Mouse (Mus musculus) liver, embryonic 14.5 days (tissue): Measurements from ENCODE around the gene Olfr967. TPM values are rescaled to one million over a fixed set of nuclear protein-coding genes. Genes with fewer than 3 reads are reported as not detected.

Source experiments
- ATAC-seq: fragments of 200-750 bp; cut with Nextera tagmentation; 2 replicates; pipeline ENCODE4 v1.8.0; 2017; ENCODE audit warnings: moderate number of reproducible peaks, mild to moderate bottlenecking, moderate library complexity; ENCODE audit not compliant: insufficient read depth
- DNase-seq, 3 experiments: peaks; one replicate each; pipeline ENCODE4 v3.0.0-alpha.2; 2012 to 2013; ENCODE audit warnings: low read depth in 3 of 3, low spot score in 3 of 3
- H3K27ac ChIP-seq: fragments of 300-500 bp; sonication (generic); 2 replicates; pipeline ENCODE4 v1.5.1; 2014; ENCODE audit warnings: moderate library complexity, mild to moderate bottlenecking, control low read depth, inconsistent platforms
- H3K27me3 ChIP-seq: fragments of 300-500 bp; sonication (generic); 2 replicates; pipeline ENCODE4 v1.6.1; 2014; ENCODE audit warnings: mild to moderate bottlenecking, low read length, moderate library complexity; ENCODE audit not compliant: control insufficient read depth, insufficient read depth
- H3K36me3 ChIP-seq: fragments of 300-500 bp; sonication (generic); replicated peaks from 2 replicates; pipeline ENCODE4 v1.6.1; 2014; ENCODE audit warnings: low read depth; ENCODE audit not compliant: control insufficient read depth, insufficient read depth
- H3K4me1 ChIP-seq, 2 experiments: fragments of 200-500 bp in 1 of 2; fragments of 300-500 bp in 1 of 2; sonication (generic) in 1 of 2; replicated peaks; 2 replicates each; pipeline ENCODE4 v1.6.1; 2012 to 2014; ENCODE audit warnings: antibody characterized with exemption in 1 of 2, inconsistent platforms in 1 of 2, low read length in 1 of 2; ENCODE audit not compliant: control insufficient read depth in 2 of 2, insufficient read depth in 2 of 2
- H3K4me2 ChIP-seq: fragments of 300-500 bp; sonication (generic); 2 replicates; pipeline ENCODE4 v1.6.1; 2014; ENCODE audit warnings: low read depth, mild to moderate bottlenecking, control low read depth, moderate library complexity
- H3K4me3 ChIP-seq, 2 experiments: fragments of 200-500 bp in 1 of 2; fragments of 300-500 bp in 1 of 2; sonication (generic) in 1 of 2; 2 replicates each; pipeline ENCODE4 v1.5.1; 2012 to 2014; ENCODE audit warnings: low read depth in 2 of 2, low read length in 2 of 2, mild to moderate bottlenecking in 2 of 2, control low read depth in 1 of 2, inconsistent platforms in 1 of 2, moderate library complexity in 1 of 2; ENCODE audit not compliant: insufficient read depth in 1 of 2
- H3K9ac ChIP-seq: fragments of 300-500 bp; sonication (generic); replicated peaks from 2 replicates; pipeline ENCODE4 v1.6.1; 2014; ENCODE audit warnings: mild to moderate bottlenecking, control low read depth, moderate library complexity
- H3K9me3 ChIP-seq: fragments of 300-500 bp; sonication (generic); 2 replicates; pipeline ENCODE4 v1.6.1; 2016; ENCODE audit warnings: low read length, mixed read lengths; ENCODE audit not compliant: control insufficient read depth
- CTCF ChIP-seq: IDR thresholded peaks from 2 replicates; pipeline ENCODE4 v1.5.1; 2016; ENCODE audit warnings: antibody characterized with exemption, low read depth, control low read depth
- EP300 ChIP-seq: IDR thresholded peaks from 2 replicates; pipeline ENCODE4 v1.6.1; 2016; ENCODE audit warnings: antibody characterized with exemption, low read depth
- WGBS: fragments of 180-500 bp; shearing (Covaris S2); extraction: QIAGEN DNeasy Blood & Tissue Kit; methylation state at CpG from one replicate; pipeline ENCODE4 v1.1.7; 2014; ENCODE audit not compliant: insufficient replicate concordance; 5-methylcytosine and 5-hydroxymethylcytosine counted together
- polyA plus RNA-seq, 2 experiments: library from polyadenylated mRNA; depleted of rRNA in 1 of 2; stranded (reverse) in 1 of 2; unstranded in 1 of 2; fragments of >200 nt; fragmentation: Nextera tagmentation in 1 of 2; extraction: Ambion mirVana in 1 of 2; gene quantifications; 2 replicates each; pipeline versions ENCODE4 v1.2.1 to v1.2.3; 2012 to 2014

Gene Olfr967
- polyA plus RNA-seq, 2 experiments = not detected

DNA sequence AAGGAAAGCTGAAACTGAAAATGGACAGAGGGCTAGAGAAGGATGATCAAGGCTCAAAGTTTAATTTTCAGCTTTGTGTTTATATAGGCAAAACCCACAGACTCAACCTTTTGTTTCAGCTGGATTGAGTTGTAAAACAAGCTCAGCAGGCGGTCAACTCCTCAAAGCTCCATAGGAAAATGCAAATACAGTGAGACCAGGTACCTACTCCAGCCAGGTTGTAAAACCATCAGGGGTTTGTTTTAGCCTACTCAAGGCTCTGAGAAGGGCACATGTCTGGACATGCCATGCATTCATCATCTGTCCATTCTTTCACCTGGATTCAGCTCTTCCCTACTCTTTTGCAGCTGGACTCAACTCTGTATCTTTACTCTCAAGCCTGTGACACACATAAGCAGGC, 5.3 kb upstream of the Olfr967 start:
- no peaks in the 10 kb centered on the region for H3K27me3 ChIP-seq
- ATAC-seq = no peak
- H3K36me3 ChIP-seq = no peaks in the 10 kb centered on the region
- H3K9ac ChIP-seq = no peak overlapping the region
- no peaks in the 10 kb centered on the region for H3K4me1 ChIP-seq
- TF ChIP-seq CTCF (no peak), EP300 (no peak)
- no peak overlapping the region for H3K4me3 ChIP-seq
- no peak for DNase-seq
- H3K9me3 ChIP-seq = no peaks in the 10 kb centered on the region
- H3K27ac ChIP-seq = no peak overlapping the region
- 79% methylated on average over 1 of the region's 1 CpGs for WGBS
- H3K4me2 ChIP-seq = no peak overlapping the region

DNA sequence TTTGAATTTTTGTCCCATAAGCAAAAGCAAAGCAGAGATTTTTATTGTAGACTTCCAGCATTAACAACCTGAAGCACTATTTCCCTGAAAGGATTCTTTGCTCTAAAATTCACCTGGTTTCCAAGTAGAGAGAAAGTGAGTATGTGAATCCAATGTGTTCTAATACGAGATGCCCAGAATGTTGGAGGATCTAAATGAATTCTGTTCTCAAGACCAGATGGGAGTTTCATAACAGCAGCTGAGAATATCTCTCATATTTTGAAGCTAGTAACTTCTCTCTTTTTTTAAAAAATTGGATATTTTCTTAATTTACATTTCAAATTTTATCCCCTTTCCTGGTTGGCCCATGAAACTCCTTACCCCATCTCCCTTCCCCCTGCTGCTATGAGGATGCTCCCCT, 379 bp downstream of the Olfr967 start:
- DNase-seq (no peak), ATAC-seq (no peak)
- Histone ChIP-seq H3K4me2 (no peak overlapping the region), H3K36me3 (no peaks in the 10 kb centered on the region), H3K9ac (no peak overlapping the region), H3K27ac (no peak overlapping the region), H3K9me3 (no peaks in the 10 kb centered on the region), H3K4me3 (no peak overlapping the region), H3K27me3 (no peaks in the 10 kb centered on the region), H3K4me1 (no peaks in the 10 kb centered on the region)
- no peak for TF ChIP-seq CTCF
- no peak for TF ChIP-seq EP300
- WGBS = 59% methylated on average over 1 of the region's 1 CpGs

DNA sequence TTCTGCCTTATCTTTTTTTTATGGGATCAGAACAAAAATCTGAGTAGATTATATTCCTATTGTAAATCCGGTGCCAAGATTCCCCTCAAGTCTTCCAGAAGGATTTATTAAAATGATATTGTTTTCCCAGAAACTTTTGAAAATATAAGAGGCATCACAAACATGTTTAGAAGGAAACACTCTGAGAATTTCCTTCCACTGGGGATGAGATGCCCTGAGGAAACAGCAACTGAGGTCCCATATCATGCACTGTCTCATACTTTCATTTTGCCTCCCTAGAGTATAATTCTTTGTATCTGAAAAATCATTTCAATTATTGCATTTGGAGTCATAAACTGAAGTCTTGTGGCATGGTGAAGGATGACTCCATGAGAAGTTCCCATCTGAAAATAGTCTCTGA, 37.1 kb downstream of the Olfr967 start, which contains the start of gene Olfr968:
Olfr968 (minus strand) TSS at position 101 of the 400 bp plus-strand sequence.
- H3K27ac ChIP-seq = no peak within 1 kb of the TSS

DNA sequence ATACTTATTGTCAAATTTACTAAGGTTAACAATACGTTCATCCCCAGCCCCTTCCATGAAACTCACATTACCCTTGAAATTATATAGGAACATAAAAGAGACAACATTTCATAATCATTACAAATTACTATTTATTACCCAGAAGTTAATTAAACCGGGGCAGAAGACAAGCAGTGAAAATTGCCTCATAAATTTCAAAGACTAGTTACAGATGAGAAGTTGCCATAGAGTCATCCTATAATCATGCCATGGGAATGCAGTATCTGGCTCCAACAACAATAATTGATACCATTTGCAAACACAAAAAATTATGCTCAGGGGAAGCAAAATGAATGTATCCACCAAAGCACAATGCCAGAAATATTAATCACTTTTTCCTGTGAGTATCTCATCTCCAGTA, 44.5 kb downstream of the Olfr967 start, which contains the start of gene Olfr969:
Olfr969 (plus strand) TSS at position 388 of the 400 bp plus-strand sequence.
- no peaks in the 10 kb centered on the region for H3K27me3 ChIP-seq
- TF ChIP-seq EP300 (no peak), CTCF (no peak)
- no peaks in the 10 kb centered on the region for H3K9me3 ChIP-seq
- H3K9ac ChIP-seq = no peak within 1 kb of the TSS
- DNase-seq (no peak), ATAC-seq (no peak)
- H3K4me1 ChIP-seq = no peaks in the 10 kb centered on the region
- H3K4me3 ChIP-seq = no peak within 1 kb of the TSS
- no peak within 1 kb of the TSS for H3K4me2 ChIP-seq
- H3K27ac ChIP-seq = no peak within 1 kb of the TSS
- H3K36me3 ChIP-seq = no peaks in the 10 kb centered on the region
- WGBS = 43% methylated on average over 2 of the region's 2 CpGs

More for the DNA sequence above, 37.1 kb downstream of the Olfr967 start, which contains the start of gene Olfr968:
- no peak for TF ChIP-seq CTCF
- TF ChIP-seq EP300 = no peak
- Histone ChIP-seq H3K9me3 (no peaks in the 10 kb centered on the region), H3K4me3 (no peak within 1 kb of the TSS), H3K27me3 (no peaks in the 10 kb centered on the region), H3K4me2 (no peak within 1 kb of the TSS), H3K9ac (no peak within 1 kb of the TSS), H3K36me3 (no peaks in the 10 kb centered on the region), H3K4me1 (no peaks in the 10 kb centered on the region)
- ATAC-seq (no peak), DNase-seq (no peak)
- 35% methylated on average over 1 of the region's 1 CpGs for WGBS

Other genes with a start within 250 kb of the Olfr967 start
- gene Olfr957, start 230.4 kb upstream of the Olfr967 start, polyA plus RNA-seq (2012; rRNA removed) = not detected in 2 replicates
- gene Olfr957, start 230.4 kb upstream of the Olfr967 start, polyA plus RNA-seq (2014; fragmentation: Nextera tagmentation; extraction: Ambion mirVana) = not detected in 2 replicates
- gene Olfr958, start 192.2 kb upstream of the Olfr967 start, polyA plus RNA-seq (2012; rRNA removed) = not detected in 2 replicates
- gene Olfr958, start 192.2 kb upstream of the Olfr967 start, polyA plus RNA-seq (2014; fragmentation: Nextera tagmentation; extraction: Ambion mirVana) = not detected in 2 replicates
- gene Olfr959, start 170.7 kb upstream of the Olfr967 start, polyA plus RNA-seq (2012; rRNA removed) = not detected in 2 replicates
- not detected in 2 replicates for gene Olfr959, start 170.7 kb upstream of the Olfr967 start, polyA plus RNA-seq (2014; fragmentation: Nextera tagmentation; extraction: Ambion mirVana)
- gene AW551984, start 141.8 kb upstream of the Olfr967 start, polyA plus RNA-seq (2012; rRNA removed) = 1.0 and 1.3 TPM in 2 replicates
- 1.5 and 2.1 TPM in 2 replicates for gene AW551984, start 141.8 kb upstream of the Olfr967 start, polyA plus RNA-seq (2014; fragmentation: Nextera tagmentation; extraction: Ambion mirVana)
- gene Olfr148, start 135.6 kb upstream of the Olfr967 start, polyA plus RNA-seq (2012; rRNA removed) = not detected in 2 replicates
- not detected in 2 replicates for gene Olfr148, start 135.6 kb upstream of the Olfr967 start, polyA plus RNA-seq (2014; fragmentation: Nextera tagmentation; extraction: Ambion mirVana)
- not detected in 2 replicates for gene Olfr960, start 124.9 kb upstream of the Olfr967 start, polyA plus RNA-seq (2012; rRNA removed)
- gene Olfr960, start 124.9 kb upstream of the Olfr967 start, polyA plus RNA-seq (2014; fragmentation: Nextera tagmentation; extraction: Ambion mirVana) = not detected in 2 replicates
- not detected in 2 replicates for gene Olfr961, start 101.2 kb upstream of the Olfr967 start, polyA plus RNA-seq (2012; rRNA removed)
- not detected in 2 replicates for gene Olfr961, start 101.2 kb upstream of the Olfr967 start, polyA plus RNA-seq (2014; fragmentation: Nextera tagmentation; extraction: Ambion mirVana)
- not detected in 2 replicates for gene Olfr963, start 79.0 kb upstream of the Olfr967 start, polyA plus RNA-seq (2012; rRNA removed)
- gene Olfr963, start 79.0 kb upstream of the Olfr967 start, polyA plus RNA-seq (2014; fragmentation: Nextera tagmentation; extraction: Ambion mirVana) = not detected in 2 replicates
- gene Olfr149, start 39.1 kb upstream of the Olfr967 start, polyA plus RNA-seq (2012; rRNA removed) = not detected in 2 replicates
- gene Olfr149, start 39.1 kb upstream of the Olfr967 start, polyA plus RNA-seq (2014; fragmentation: Nextera tagmentation; extraction: Ambion mirVana) = not detected in 2 replicates
- not detected in 2 replicates for gene Olfr965, start 34.9 kb upstream of the Olfr967 start, polyA plus RNA-seq (2012; rRNA removed)
- not detected in 2 replicates for gene Olfr965, start 34.9 kb upstream of the Olfr967 start, polyA plus RNA-seq (2014; fragmentation: Nextera tagmentation; extraction: Ambion mirVana)
- not detected in 2 replicates for gene Olfr150, start 15.3 kb upstream of the Olfr967 start, polyA plus RNA-seq (2012; rRNA removed)
- not detected in 2 replicates for gene Olfr150, start 15.3 kb upstream of the Olfr967 start, polyA plus RNA-seq (2014; fragmentation: Nextera tagmentation; extraction: Ambion mirVana)
- not detected in 2 replicates for gene Olfr968, start 37.0 kb downstream of the Olfr967 start, polyA plus RNA-seq (2012; rRNA removed)
- not detected in 2 replicates for gene Olfr968, start 37.0 kb downstream of the Olfr967 start, polyA plus RNA-seq (2014; fragmentation: Nextera tagmentation; extraction: Ambion mirVana)
- gene Olfr969, start 44.7 kb downstream of the Olfr967 start, polyA plus RNA-seq (2012; rRNA removed) = not detected in 2 replicates
- gene Olfr969, start 44.7 kb downstream of the Olfr967 start, polyA plus RNA-seq (2014; fragmentation: Nextera tagmentation; extraction: Ambion mirVana) = not detected in 2 replicates
- gene Olfr970, start 62.6 kb downstream of the Olfr967 start, polyA plus RNA-seq (2012; rRNA removed) = not detected in 2 replicates
- not detected in 2 replicates for gene Olfr970, start 62.6 kb downstream of the Olfr967 start, polyA plus RNA-seq (2014; fragmentation: Nextera tagmentation; extraction: Ambion mirVana)
- not detected in 2 replicates for gene Olfr971, start 90.6 kb downstream of the Olfr967 start, polyA plus RNA-seq (2012; rRNA removed)
- not detected in 2 replicates for gene Olfr971, start 90.6 kb downstream of the Olfr967 start, polyA plus RNA-seq (2014; fragmentation: Nextera tagmentation; extraction: Ambion mirVana)
- not detected in 2 replicates for gene Olfr972, start 120.2 kb downstream of the Olfr967 start, polyA plus RNA-seq (2012; rRNA removed)
- gene Olfr972, start 120.2 kb downstream of the Olfr967 start, polyA plus RNA-seq (2014; fragmentation: Nextera tagmentation; extraction: Ambion mirVana) = not detected in 2 replicates
- gene Olfr229, start 161.1 kb downstream of the Olfr967 start, polyA plus RNA-seq (2012; rRNA removed) = not detected in 2 replicates
- not detected in 2 replicates for gene Olfr229, start 161.1 kb downstream of the Olfr967 start, polyA plus RNA-seq (2014; fragmentation: Nextera tagmentation; extraction: Ambion mirVana)
- not detected in 2 replicates for gene Olfr974, start 191.3 kb downstream of the Olfr967 start, polyA plus RNA-seq (2012; rRNA removed)
- not detected in 2 replicates for gene Olfr974, start 191.3 kb downstream of the Olfr967 start, polyA plus RNA-seq (2014; fragmentation: Nextera tagmentation; extraction: Ambion mirVana)
- not detected in 2 replicates for gene Olfr975, start 205.8 kb downstream of the Olfr967 start, polyA plus RNA-seq (2012; rRNA removed)
- not detected in 2 replicates for gene Olfr975, start 205.8 kb downstream of the Olfr967 start, polyA plus RNA-seq (2014; fragmentation: Nextera tagmentation; extraction: Ambion mirVana)
- not detected in 2 replicates for gene Olfr976, start 214.9 kb downstream of the Olfr967 start, polyA plus RNA-seq (2012; rRNA removed)
- gene Olfr976, start 214.9 kb downstream of the Olfr967 start, polyA plus RNA-seq (2014; fragmentation: Nextera tagmentation; extraction: Ambion mirVana) = not detected in 2 replicates
- not detected in 2 replicates for gene Olfr978, start 245.9 kb downstream of the Olfr967 start, polyA plus RNA-seq (2012; rRNA removed)
- gene Olfr978, start 245.9 kb downstream of the Olfr967 start, polyA plus RNA-seq (2014; fragmentation: Nextera tagmentation; extraction: Ambion mirVana) = not detected in 2 replicates